Mouse (Mus musculus) brain, embryonic 14.5 days (tissue): ENCODE results near the gene Srsf6.

ENCODE experiments used
- CTCF ChIP-seq: fragments of 200-500 bp; IDR thresholded peaks from 2 replicates; pipeline ENCODE4 v1.5.1; 2012; ENCODE audit warnings: inconsistent platforms, mild to moderate bottlenecking, moderate library complexity, borderline replicate concordance; ENCODE audit not compliant: insufficient read depth, insufficient read length; ENCODE audit errors: extremely low read depth
- POLR2A ChIP-seq: fragments of 200-500 bp; IDR thresholded peaks from 2 replicates; pipeline ENCODE4 v1.6.1; 2012; ENCODE audit warnings: mild to moderate bottlenecking, inconsistent platforms, borderline replicate concordance; ENCODE audit not compliant: poor library complexity, insufficient read depth, insufficient read length, severe bottlenecking; ENCODE audit errors: extremely low read depth

DNA sequence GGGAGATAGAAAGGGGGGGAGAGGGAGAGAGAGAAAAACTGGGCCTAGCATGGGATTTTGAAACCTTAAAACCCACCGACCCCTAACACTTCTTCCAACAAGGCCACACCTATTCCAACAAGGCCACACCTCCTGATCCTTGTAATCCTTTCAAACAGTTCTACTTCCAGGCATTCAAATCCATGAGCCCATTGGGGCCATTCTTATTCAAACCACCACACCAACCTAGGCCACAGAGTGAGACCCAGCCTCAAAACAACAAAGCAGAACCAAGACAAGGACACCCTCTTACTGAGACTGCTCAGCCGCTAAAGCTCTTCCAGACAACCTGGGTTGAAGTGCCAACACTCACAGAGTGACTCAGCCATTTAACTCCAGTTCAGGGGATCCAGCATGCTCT, 19.4 kb downstream of the Srsf6 start:
- TF ChIP-seq CTCF (no peak), POLR2A (no peak)
